Mouse (Mus musculus) liver, embryonic 11.5 days (tissue): Measurements from ENCODE around the gene Gm20696. TPM values are rescaled to one million over a fixed set of nuclear protein-coding genes. Genes with fewer than 3 reads are reported as not detected.
A peak's percentile ranks its signal among the peaks of the same experiment; 100 is the strongest.

Experiments used
- ATAC-seq: fragments of 200-750 bp; cut with Nextera tagmentation; replicated peaks from 2 replicates; pipeline ENCODE4 v1.8.0; 2017; ENCODE audit warnings: moderate number of reproducible peaks, mild to moderate bottlenecking, moderate TSS enrichment, moderate library complexity; ENCODE audit not compliant: low FRiP score
- DNase-seq: peaks from one replicate; pipeline ENCODE4 v3.0.0-alpha.2; 2017; ENCODE audit warnings: low spot score
- H3K27ac ChIP-seq: fragments of 300-500 bp; sonication (generic); 2 replicates; pipeline ENCODE4 v1.5.1; 2014; ENCODE audit warnings: mild to moderate bottlenecking, low read depth, low read length, control low read depth
- H3K27me3 ChIP-seq: fragments of 300-500 bp; sonication (generic); replicated peaks from 2 replicates; pipeline ENCODE4 v1.6.1; 2014; ENCODE audit warnings: low read length, mixed read lengths; ENCODE audit not compliant: control insufficient read depth, insufficient read depth
- H3K36me3 ChIP-seq: fragments of 300-500 bp; sonication (generic); 2 replicates; pipeline ENCODE4 v1.6.1; 2014; ENCODE audit warnings: mild to moderate bottlenecking, low read length, moderate library complexity, mixed read lengths; ENCODE audit not compliant: control insufficient read depth, insufficient read depth
- H3K4me1 ChIP-seq: fragments of 300-500 bp; sonication (generic); replicated peaks from 2 replicates; pipeline ENCODE4 v1.6.1; 2014; ENCODE audit warnings: low read length, mixed read lengths; ENCODE audit not compliant: control insufficient read depth, insufficient read depth
- H3K4me2 ChIP-seq: fragments of 300-500 bp; sonication (generic); 2 replicates; pipeline ENCODE4 v1.6.1; 2014; ENCODE audit warnings: mild to moderate bottlenecking, control low read depth, moderate library complexity
- H3K4me3 ChIP-seq: fragments of 300-500 bp; sonication (generic); 2 replicates; pipeline ENCODE4 v1.5.1; 2014; ENCODE audit warnings: low read depth, low read length, control low read depth
- H3K9ac ChIP-seq: fragments of 300-500 bp; sonication (generic); 2 replicates; pipeline ENCODE4 v1.6.1; 2014; ENCODE audit warnings: low read depth, low read length, control low read depth
- H3K9me3 ChIP-seq: fragments of 300-500 bp; sonication (generic); 2 replicates; pipeline ENCODE4 v1.6.1; 2016; ENCODE audit warnings: low read length, inconsistent platforms, mixed read lengths; ENCODE audit not compliant: control insufficient read depth
- WGBS: fragments of 180-500 bp; shearing (Covaris S2); extraction: QIAGEN DNeasy Blood & Tissue Kit; methylation state at CpG from one replicate; pipeline ENCODE4 v1.1.7; 2014; 5-methylcytosine and 5-hydroxymethylcytosine counted together
- polyA plus RNA-seq: library from polyadenylated mRNA; unstranded; fragments of >200 nt; fragmentation: Nextera tagmentation; extraction: Ambion mirVana; gene quantifications from 2 replicates; pipeline ENCODE4 v1.2.1, GENCODE M21; 2014

The Gm20696 gene
- polyA plus RNA-seq, 1 experiment from 2014 or later = 2.4 TPM

DNA sequence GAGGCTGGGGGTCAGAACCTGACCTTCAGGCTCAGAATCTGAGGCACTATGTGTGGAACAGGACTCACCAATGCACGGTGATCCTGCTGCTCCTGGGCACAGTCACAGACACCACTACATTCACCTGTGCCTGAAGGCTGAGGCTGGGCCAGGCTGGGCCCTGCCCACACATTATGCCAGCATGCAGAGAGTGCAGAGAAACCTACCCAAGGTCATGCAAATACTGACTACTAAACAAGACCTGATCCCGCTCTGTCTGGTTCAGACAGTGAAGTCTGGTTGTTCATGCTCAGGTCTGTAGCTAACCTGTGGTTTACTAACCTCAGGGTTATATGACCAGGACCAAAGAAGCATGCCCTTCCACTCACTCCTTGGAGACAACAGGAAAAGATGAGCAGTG, 163.9 kb downstream of the Gm20696 start:
- Histone ChIP-seq H3K9me3 (no peaks in the 10 kb centered on the region), H3K4me3 (no peak overlapping the region), H3K36me3 (peaks cover 2% of the 10 kb centered on the region; the same call in 1 of the 2 replicates), H3K27me3 (no peaks in the 10 kb centered on the region), H3K27ac (no peak overlapping the region), H3K9ac (no peak overlapping the region), H3K4me1 (no peaks in the 10 kb centered on the region; the same call in none of the 2 replicates), H3K4me2 (no peak overlapping the region)
- 68% methylated on average over 2 of the region's 2 CpGs for whole genome bisulfite sequencing
- DNase-seq (no peak), ATAC-seq (no peak)

DNA sequence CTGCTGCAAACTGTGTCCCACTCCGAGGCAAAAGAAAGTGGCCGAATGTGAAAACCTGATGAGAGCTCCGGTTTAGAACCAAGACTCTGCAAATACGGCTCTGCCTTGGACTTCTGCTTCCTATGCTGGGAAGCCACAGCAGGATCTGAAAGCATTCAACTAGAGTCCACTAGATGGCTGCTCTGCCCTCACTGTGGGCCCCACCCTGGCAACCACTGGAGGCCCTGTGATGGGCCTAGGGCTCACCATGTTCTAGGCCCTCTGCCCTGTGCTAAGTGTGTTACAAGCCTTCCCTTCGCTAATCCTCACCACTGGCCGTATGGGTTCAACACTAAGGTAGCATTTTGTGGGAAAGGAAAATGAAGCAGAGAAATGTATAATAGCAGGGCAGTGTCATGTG, 164.3 kb downstream of the Gm20696 start:
- ATAC-seq = 0 out of 2 replicates have a peak, but pooled peaks have one; percentile 39
- no peaks in the 10 kb centered on the region for H3K9me3 ChIP-seq
- no peak for DNase-seq
- no peaks in the 10 kb centered on the region; the same call in none of the 2 replicates for H3K4me1 ChIP-seq
- H3K27ac ChIP-seq = no peak overlapping the region
- no peak overlapping the region for H3K4me3 ChIP-seq
- no peak overlapping the region for H3K9ac ChIP-seq
- no peak overlapping the region for H3K4me2 ChIP-seq
- no peaks in the 10 kb centered on the region for H3K27me3 ChIP-seq
- WGBS = 91% methylated on average over 6 of the region's 6 CpGs
- H3K36me3 ChIP-seq = peaks cover 2% of the 10 kb centered on the region; the same call in 1 of the 2 replicates

DNA sequence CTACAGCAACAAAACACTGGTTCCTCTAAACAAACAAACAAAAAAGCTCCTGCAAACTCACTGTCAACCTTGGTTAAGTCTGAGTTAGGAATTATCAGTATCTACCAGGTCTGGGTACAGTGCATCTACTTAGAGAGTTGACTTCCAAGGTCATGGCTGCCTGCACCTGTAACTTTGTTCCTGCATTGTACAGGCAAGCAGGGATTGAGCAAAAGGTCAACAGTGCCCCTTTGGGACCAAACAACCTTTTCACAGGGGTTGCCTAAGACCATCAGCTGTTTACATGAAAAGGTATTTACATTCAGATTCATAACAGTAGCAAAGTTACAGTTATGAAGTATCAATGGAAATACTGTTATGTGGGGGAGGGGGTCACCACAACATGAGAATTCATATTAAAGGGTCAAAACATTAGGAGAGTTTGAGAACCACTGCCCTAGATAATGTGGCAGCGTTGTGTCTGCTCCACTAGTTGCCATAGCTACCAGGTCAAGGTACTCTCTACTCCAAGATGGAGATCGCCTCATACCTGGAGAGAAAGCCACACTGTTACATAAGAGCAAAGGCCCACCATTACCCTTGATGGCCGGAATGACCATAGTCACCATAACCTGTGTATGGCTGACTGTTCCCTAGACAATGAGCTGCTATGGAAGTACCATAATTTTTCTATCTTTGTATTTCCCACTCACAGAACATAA, 165.9 kb downstream of the Gm20696 start:
- ATAC-seq = no peak
- no peak for DNase-seq
- Histone ChIP-seq H3K9ac (no peak overlapping the region), H3K27ac (no peak overlapping the region), H3K27me3 (no peaks in the 10 kb centered on the region), H3K9me3 (no peaks in the 10 kb centered on the region), H3K4me1 (peaks cover 8% of the 10 kb centered on the region), H3K4me3 (no peak overlapping the region), H3K4me2 (no peak overlapping the region), H3K36me3 (no peaks in the 10 kb centered on the region)
- WGBS = 80% methylated on average over 3 of the region's 3 CpGs

DNA sequence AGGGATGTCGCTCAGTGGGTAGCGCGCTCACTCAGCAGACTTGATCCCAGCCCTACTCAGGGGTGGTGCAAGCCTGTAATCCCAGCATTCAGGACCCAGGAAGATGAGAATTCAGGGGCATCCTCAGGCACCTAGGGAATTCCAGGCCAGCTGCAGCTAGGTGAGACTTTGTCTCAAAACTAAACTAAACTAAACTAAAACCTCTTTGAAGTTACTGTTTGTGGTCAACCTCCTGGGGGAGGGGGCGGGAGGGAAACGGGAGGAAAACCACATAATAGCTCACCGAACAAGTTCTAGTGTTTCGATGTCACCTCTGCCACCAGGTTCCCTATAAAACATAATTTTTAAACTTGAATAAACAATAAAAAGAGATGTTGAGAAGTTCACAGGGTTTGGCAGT, 168.5 kb downstream of the Gm20696 start:
- ATAC-seq = no peak
- Histone ChIP-seq H3K9me3 (no peaks in the 10 kb centered on the region), H3K27ac (no peak overlapping the region), H3K4me2 (no peak overlapping the region), H3K9ac (no peak overlapping the region), H3K4me3 (no peak overlapping the region), H3K36me3 (no peaks in the 10 kb centered on the region), H3K27me3 (no peaks in the 10 kb centered on the region), H3K4me1 (peaks cover 9% of the 10 kb centered on the region)
- DNase-seq = no peak
- WGBS = 70% methylated on average over 7 of the region's 7 CpGs

DNA sequence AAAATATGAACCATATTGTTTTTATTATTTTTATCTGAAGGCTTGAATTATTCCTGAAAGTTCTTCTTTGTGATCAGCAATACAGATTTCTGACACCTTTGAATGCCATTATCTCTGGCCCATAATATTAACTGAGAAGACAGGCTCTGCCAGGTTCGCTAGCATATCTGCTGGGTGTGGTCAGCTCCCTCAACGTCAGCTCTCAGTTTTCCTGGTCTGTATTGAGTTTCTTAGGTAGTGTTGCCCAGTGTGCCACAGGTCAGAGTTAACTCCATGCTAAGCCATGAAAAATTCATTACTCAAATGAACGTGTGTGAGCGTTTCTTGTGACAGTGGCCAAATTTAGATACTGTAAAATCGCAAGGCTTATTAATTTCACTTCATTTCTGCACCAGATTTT, 170.5 kb downstream of the Gm20696 start:
- WGBS = 58% methylated on average over 5 of the region's 5 CpGs
- Histone ChIP-seq H3K9ac (no peak overlapping the region), H3K4me3 (no peak overlapping the region), H3K27me3 (no peaks in the 10 kb centered on the region), H3K9me3 (no peaks in the 10 kb centered on the region), H3K27ac (no peak overlapping the region), H3K4me2 (no peak overlapping the region), H3K4me1 (peaks cover 24% of the 10 kb centered on the region), H3K36me3 (no peaks in the 10 kb centered on the region)
- DNase-seq (no peak), ATAC-seq (no peak)

DNA sequence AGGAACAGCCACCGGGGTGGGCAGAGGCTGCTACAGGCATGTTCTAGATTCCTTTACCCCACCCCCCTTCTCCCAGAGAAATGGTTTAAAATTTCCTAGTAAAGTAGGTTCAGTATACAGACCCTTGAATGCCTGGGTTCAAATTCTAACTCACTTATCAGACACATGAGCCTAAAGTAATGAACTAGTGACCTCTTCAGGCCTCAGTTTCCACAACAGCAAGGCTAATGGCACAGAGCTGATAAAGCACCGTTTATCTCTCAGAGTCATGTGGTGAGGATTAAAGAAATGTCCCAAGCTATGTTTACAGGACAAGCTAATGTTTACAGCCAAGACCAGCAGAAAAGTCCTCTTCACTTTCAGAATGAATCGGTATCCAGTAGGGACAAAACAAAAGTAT, 173.7 kb downstream of the Gm20696 start:
- Histone ChIP-seq H3K27me3 (no peaks in the 10 kb centered on the region), H3K4me2 (no peak overlapping the region), H3K9me3 (no peaks in the 10 kb centered on the region), H3K9ac (no peak overlapping the region), H3K4me1 (peaks cover 30% of the 10 kb centered on the region), H3K36me3 (no peaks in the 10 kb centered on the region; the same call in 1 of the 2 replicates), H3K4me3 (no peak overlapping the region), H3K27ac (no peak overlapping the region)
- ATAC-seq (peak; percentile 66), DNase-seq (no peak)
- WGBS = 20% methylated on average over 3 of the region's 3 CpGs

DNA sequence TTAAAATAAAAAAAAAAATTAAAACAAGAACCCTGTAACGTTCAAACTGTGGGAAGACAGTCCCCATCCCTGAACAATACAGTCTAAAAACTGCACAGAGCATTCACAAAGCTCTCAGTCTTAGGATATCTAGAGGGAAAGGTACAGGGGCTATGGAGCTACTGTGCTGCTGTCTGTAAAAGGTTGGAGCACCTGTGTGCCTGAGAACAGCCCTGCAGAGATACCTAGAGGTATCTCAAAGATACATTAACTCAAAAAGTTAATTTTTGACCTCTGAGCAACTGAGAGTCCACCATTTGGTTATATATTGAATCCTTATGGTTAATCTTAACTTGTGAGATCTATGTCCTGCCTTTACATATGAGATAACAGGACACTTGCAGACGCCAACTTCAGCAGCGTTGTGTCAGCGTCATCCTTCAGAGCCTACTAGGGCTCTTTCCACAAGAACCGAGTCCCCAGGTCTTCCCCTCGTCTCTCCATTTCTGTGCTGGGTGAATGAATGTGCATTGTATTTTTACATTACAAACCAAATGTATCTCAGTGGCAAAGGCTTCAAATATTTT, 174.5 kb downstream of the Gm20696 start:
- no peaks in the 10 kb centered on the region for H3K9me3 ChIP-seq
- no peak overlapping the region for H3K27ac ChIP-seq
- H3K4me1 ChIP-seq = peaks cover 30% of the 10 kb centered on the region
- H3K27me3 ChIP-seq = no peaks in the 10 kb centered on the region
- H3K4me2 ChIP-seq = no peak overlapping the region
- H3K36me3 ChIP-seq = no peaks in the 10 kb centered on the region; the same call in 1 of the 2 replicates
- H3K9ac ChIP-seq = no peak overlapping the region
- DNase-seq (no peak), ATAC-seq (no peak)
- no peak overlapping the region for H3K4me3 ChIP-seq
- 63% methylated on average over 6 of the region's 6 CpGs for WGBS

DNA sequence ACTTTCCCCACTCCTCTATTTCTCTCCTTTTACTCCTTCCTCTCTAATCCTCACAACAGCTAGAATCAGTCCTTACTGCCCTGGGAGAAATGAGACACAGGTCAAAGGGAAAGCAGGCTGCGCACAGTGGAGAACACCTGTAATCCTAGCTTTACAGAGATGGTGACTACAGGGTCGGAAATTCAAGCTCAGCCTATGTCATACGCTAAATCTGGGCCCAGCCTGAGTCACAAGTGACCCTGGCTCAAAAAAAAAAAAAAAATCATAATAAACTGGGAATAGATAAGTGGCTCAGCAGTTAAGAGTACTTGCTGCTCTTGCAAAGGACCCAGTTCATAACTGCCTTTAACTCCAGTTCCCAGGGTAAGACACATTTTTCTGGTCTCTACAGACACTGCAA, 175.5 kb downstream of the Gm20696 start:
- no peaks in the 10 kb centered on the region; the same call in 1 of the 2 replicates for H3K36me3 ChIP-seq
- WGBS = 84% methylated on average over 3 of the region's 3 CpGs
- no peak overlapping the region for H3K9ac ChIP-seq

More for the DNA sequence above, 175.5 kb downstream of the Gm20696 start:
- Histone ChIP-seq H3K4me1 (peaks cover 26% of the 10 kb centered on the region), H3K4me2 (no peak overlapping the region), H3K4me3 (no peak overlapping the region), H3K27ac (no peak overlapping the region), H3K9me3 (no peaks in the 10 kb centered on the region), H3K27me3 (no peaks in the 10 kb centered on the region)
- DNase-seq (no peak), ATAC-seq (no peak)
